Mouse (Mus musculus) gastrocnemius, postnatal 4 days (tissue): ENCODE results near the gene Rngtt. TPM values are rescaled to one million over a fixed set of nuclear protein-coding genes. Genes with fewer than 3 reads are reported as not detected.
A peak's percentile ranks its signal among the peaks of the same experiment; 100 is the strongest.
"Not testable (repeated sequence)": the region's sequence is repeated elsewhere in the genome, so short reads cannot be mapped to it uniquely, and the experiment has no call there.

ENCODE experiments used
- DNase-seq, 2 experiments: peaks; one replicate each; pipeline ENCODE4 v3.0.0; 2021 to 2022; ENCODE audit warnings: low spot score in 2 of 2, mixed read lengths in 2 of 2
- total RNA-seq, 2 experiments: library from RNA; stranded (reverse); gene quantifications; 2 replicates each; pipeline ENCODE4 v1.2.3; 2021

Rngtt gene
- total RNA-seq, 2 experiments from 2014 or later = 14.8 to 15.1 TPM

GRCm38 (mm10) chr4:33307146-33307545, 3.0 kb upstream of the Rngtt start:
- DNase-seq = no peak

GRCm38 (mm10) chr4:33310840-33311437, 828 bp downstream of the Rngtt start:
- no peak for DNase-seq

DNA sequence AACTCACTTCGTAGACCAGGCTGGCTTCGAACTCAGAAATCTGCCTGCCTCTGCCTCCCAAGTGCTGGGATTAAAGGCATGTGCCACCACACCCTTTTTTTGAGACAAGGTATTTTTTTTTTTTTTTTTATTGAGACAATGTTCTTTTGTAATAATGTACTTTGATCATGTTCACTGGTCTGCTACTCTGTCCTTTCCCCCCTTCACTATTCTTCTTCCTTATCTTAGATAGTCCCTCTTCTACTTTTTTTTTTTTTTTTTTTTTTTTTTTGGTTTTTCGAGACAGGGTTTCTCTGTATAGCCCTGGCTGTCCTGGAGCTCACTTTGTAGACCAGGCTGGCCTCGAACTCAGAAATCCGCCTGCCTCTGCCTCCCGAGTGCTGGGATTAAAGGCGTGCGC, 4.0 kb downstream of the Rngtt start:
- not testable (repeated sequence) for DNase-seq

DNA sequence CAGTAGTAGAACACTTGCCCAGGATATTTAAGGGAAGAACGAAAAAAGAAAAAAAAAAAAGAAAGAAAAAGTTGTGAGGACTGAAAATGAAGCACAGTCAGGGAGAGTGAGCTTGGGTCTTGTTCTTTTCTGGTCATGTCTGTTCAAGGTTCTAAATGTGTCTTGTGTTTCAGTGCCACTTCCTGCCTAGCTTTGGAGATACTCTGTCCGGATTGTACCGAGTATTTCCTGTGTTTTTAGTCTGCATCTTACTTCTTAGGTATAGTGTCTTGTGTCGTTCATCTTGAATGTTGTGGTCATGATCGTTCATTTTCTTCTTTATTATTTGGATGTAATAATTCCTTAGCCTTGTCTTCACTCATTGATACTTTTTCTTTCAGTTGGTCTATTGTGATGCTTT, 5.7 kb downstream of the Rngtt start:
- no peak for DNase-seq

- DNase-seq = no peak
Observed at GRCm38 (mm10) chr4:33331147-33331546, 21.0 kb downstream of the Rngtt start.

DNA sequence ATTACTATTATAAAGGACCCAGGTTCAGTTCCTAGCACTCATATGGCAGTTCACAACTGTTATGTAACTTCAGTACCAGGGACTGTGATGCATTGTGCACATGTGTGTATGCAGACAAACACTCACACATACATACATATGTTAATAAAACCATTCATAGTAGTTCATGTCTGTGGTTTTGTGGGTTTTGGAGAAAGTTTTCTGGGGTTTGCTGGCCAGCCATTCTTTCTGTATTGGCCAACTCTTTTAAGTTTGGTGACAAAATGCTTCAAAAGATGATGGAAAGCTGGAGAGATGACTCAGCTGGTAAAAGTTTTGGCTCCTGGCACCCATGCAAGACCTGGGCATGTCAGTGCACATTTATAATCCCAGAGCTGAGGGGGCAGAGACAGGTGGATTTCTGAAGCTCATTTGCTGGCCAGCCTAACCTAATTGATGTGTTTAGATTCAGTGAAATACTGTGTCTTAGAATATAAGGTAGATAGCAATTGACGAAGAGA, 22.9 kb downstream of the Rngtt start:
- DNase-seq = no peak

- no peak for DNase-seq
Observed at GRCm38 (mm10) chr4:33337999-33338398, 27.9 kb downstream of the Rngtt start.

DNA sequence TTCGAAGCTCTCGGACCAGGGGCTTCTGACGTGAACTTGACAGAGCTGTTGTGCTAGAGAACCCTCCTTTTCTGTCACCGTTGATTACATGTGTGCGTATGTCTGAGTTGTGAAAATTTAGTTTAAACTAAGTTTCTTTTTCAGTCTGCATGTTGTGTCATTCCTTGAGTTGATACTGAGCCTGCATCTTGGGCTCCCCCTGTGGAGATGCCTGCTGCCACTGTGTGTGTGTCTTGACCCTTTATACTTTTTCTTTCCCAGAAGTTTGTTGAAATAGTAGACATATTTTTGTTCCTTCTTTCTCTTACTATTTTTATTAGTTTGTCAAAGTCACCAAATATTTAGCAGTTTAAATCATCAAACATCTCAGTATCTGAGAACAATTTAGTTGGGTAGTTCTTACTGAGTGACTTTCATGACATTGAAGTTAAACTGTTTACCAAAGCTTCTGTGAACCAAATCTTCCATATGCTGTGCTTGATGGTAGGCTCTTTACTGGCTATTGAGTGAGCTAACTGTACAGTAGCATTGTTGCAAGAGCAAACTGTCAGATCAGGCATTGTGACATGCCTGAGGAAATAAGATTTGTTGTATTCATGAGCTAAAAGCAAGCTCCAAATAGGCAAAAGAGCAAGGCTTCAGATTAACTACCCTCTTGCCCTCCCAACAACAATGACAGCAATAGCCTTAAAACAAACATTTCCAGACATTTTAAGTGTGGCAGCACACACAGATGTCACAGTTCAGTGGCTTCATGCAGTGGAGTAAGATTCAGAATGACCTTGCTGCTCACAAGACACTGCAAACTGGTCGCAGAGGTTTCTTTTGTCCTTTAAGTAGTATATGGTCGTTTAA, 33.0 kb downstream of the Rngtt start:
- DNase-seq = no peak

GRCm38 (mm10) chr4:33343732-33344057, 33.6 kb downstream of the Rngtt start:
- DNase-seq = no peak

DNA sequence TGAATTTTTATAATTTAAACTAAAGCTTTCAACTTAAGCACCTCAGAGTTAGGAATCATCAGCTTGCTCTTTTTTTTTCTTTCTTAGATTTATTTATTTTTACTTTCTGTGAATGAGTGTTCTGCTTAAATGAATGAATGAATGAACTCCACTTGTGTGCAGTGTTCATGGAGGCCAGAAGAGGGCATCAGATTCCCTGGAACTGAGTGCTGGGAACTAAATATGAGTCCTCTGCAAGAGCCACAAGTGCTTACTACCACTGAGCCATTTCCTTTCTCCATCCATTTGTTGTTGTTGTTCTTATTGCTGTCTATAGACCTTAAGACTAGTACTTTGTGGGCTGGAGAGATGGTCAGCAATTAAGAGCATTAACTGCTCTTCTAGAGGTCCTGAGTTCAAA, 53.3 kb downstream of the Rngtt start:
- DNase-seq = no peak

- no peak for DNase-seq
Observed at GRCm38 (mm10) chr4:33374916-33375315, 64.8 kb downstream of the Rngtt start.

DNA sequence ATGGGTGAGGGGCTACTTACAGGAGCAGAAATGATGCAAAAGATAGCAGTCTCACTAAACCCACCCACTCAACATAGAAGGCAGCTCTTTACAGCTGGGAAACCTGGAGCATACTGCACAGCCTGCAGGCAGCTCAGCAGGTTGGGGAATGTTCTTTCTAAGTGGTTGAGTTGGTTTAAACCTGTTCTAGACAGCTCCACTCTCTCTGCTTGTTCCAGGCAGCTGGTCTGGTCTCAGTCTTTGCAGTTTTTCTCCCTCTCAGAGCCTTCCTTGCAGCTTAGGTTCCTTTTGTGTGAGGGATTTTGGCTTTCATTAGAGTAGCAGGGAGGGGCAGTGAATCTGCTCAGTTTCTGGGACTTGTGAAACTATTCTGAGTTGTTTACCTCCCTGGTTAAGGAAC, 67.5 kb downstream of the Rngtt start:
- DNase-seq = no peak

- DNase-seq = no peak
Observed at GRCm38 (mm10) chr4:33378894-33379293, 68.8 kb downstream of the Rngtt start.

GRCm38 (mm10) chr4:33388899-33389298, 78.8 kb downstream of the Rngtt start:
- no peak for DNase-seq

DNA sequence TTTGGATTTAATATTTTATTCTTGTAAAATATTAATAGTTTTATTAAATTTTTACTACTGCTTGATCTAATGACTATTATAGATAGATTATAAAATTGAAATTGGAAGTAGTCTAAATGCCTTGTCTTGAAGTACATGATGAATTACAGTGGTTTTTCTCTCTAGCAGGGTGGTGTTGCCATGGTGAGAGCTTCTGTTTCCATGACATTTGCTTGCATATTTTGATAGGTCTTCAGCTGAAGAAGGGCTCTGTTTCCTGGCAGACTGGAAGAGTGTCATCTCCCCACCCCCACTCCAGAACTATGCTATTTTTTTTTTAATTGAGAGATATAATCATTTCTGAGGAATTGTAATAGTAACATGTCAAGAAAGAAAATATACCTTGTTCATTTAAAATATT, 80.5 kb downstream of the Rngtt start:
- DNase-seq = no peak

- DNase-seq = no peak
Observed at GRCm38 (mm10) chr4:33393437-33393836, 83.3 kb downstream of the Rngtt start.

DNA sequence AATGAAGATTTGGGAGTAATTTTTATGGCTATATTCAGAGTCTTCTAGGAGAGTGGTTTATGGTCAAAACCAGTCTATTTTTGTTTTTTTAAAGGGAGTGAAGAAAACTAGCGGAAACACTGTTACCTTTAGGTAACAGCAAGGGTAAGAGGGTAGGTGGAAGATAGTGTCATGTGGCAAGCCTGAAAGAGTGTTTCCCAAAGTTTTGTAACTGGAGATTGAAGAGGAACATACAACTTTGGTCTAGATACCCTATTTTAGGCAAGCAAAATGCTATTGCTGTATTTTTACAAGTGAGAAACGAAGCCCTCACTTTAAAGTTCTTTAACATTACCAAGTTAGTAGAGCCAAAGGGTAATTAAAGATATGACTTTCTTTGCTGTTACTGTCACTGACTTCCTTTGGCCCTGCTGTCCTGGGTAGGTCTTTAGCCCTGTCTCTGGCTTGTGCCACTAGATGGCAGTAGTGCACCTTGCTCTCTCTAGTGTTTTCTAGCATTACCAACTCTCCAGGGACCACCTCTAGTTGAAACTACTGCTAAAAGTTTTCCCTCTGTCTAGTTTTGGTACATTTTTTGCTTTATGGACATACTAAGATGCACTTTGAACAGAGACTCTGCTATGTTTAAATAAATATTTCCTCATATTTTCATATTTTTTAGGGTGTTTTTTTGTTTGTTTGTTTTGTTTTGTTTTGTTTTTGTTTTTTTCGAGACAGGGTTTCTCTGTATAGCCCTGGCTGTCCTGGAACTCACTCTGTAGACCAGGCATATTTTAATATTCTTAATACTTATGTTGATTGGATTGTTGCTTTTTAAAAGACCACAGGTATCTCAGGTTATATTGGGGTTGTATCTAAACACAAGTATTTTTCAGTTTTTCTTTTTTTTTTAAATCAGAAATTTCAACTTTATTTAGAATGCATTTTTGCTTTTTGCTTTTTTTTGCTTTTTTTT, 86.4 kb downstream of the Rngtt start:
- DNase-seq = peak; percentile 68 to 89

DNA sequence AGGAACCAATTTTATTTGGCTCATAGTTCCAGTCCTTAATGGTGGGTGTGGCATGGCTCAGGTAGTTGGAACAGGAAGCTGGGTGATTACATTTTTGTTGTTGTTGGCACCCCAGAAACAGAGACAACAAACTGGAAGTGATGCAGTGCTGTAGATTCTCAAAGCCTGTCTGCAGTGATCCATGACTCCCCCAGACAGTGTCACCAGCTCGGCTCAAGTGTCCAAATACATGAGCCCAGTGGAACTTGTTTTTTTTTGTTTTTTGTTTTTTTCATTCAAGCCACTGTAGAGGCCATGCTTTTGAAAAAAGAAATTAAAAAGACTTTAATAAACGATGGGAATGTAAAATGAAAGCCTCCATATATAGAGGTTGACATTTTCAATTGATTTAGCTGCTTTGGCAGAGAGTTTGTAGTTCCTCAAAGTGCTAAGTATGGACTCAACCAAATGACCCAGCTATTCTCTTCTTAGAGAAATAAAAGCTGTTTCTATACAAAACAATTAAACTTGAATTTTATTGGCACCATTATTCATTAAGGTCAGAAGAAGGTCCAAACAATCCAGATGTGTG, 95.7 kb downstream of the Rngtt start:
- DNase-seq = no peak

- DNase-seq = peak in 1 of 2 experiments; percentile 46
Observed at GRCm38 (mm10) chr4:33413791-33414190, 103.7 kb downstream of the Rngtt start.

- no peak for DNase-seq
Observed at GRCm38 (mm10) chr4:33414781-33415180, 104.7 kb downstream of the Rngtt start.

DNA sequence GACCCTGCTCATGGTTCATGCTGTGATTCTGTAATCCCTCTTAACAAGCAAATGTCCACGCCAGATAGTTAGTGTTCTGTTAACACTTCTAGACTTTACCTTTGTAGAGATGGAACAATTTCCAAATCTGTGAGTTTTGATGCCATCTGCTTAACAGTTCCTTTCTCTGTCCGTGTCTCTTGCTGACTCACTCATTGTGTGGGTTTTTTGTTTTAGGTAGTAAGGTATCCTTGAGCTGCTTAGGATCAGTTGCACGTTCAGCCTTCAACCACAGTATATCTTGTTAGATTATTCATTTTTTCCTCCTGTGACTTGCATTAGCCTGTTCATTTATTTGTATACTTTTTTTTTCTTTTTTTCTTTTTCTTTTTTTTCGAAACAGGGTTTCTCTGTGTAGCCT, 107.3 kb downstream of the Rngtt start:
- DNase-seq = no peak
